Mouse (Mus musculus) gastrocnemius, postnatal 4 days (tissue): Measurements from ENCODE around the gene Atp6v1d. TPM values are rescaled to one million over a fixed set of nuclear protein-coding genes. Genes with fewer than 3 reads are reported as not detected.

Experiments
- DNase-seq, 2 experiments: peaks; one replicate each; pipeline ENCODE4 v3.0.0; 2021 to 2022; ENCODE audit warnings: low spot score in 2 of 2, mixed read lengths in 2 of 2
- total RNA-seq, 2 experiments: library from RNA; stranded (reverse); gene quantifications; 2 replicates each; pipeline ENCODE4 v1.2.3; 2021

Atp6v1d gene
- total RNA-seq, 2 experiments from 2014 or later: 42.8 to 44.4 TPM

GRCm38 (mm10) chr12:78800036-78800435 is 61.4 kb downstream of the Atp6v1d start:
- no peak for DNase-seq

GRCm38 (mm10) chr12:78794236-78794635 is 67.2 kb downstream of the Atp6v1d start:
- no peak for DNase-seq

GRCm38 (mm10) chr12:78790791-78791190 is 70.6 kb downstream of the Atp6v1d start:
- DNase-seq: no peak

Other genes starting within 250 kb of the Atp6v1d start
- under 1 TPM in 1 of 2 experiments, not detected in 1; 0.17 TPM for gene Fam71d, start 170.1 kb downstream of the Atp6v1d start, total RNA-seq
- gene Mpp5, start 112.7 kb downstream of the Atp6v1d start, total RNA-seq: 10 to 100 TPM; 24.2 to 29.6 TPM
- gene Eif2s1, start 181 bp upstream of the Atp6v1d start, total RNA-seq: 10 to 100 TPM; 51.1 to 56.9 TPM
- gene Plek2, start 45.3 kb upstream of the Atp6v1d start, total RNA-seq: under 1 TPM in 1 of 2 experiments, not detected in 1; 0.29 TPM
- 1 to 10 TPM; 7.7 to 8.0 TPM for gene Tmem229b, start 146.0 kb upstream of the Atp6v1d start, total RNA-seq
- gene Plekhh1, start 167.5 kb upstream of the Atp6v1d start, total RNA-seq: 1 to 10 TPM; 2.2 to 2.6 TPM
- gene Pigh, start 228.0 kb upstream of the Atp6v1d start, total RNA-seq: 1 to 10 TPM; 4.6 to 5.0 TPM